Mouse (Mus musculus) cerebellum, adult 8-10 months (tissue): ENCODE results near the gene Sapcd1.
"Not testable (repeated sequence)": the region's sequence is repeated elsewhere in the genome, so short reads cannot be mapped to it uniquely, and the experiment has no call there.

Experiments
- DNase-seq: peaks from one replicate; pipeline ENCODE4 v3.0.0; 2022

Sapcd1 gene

GRCm38 (mm10) chr17:35026206-35026605, 1.6 kb downstream of the Sapcd1 start:
- no peak for DNase-seq

GRCm38 (mm10) chr17:35024691-35025488, 2.9 kb downstream of the Sapcd1 start:
- no peak for DNase-seq

DNA sequence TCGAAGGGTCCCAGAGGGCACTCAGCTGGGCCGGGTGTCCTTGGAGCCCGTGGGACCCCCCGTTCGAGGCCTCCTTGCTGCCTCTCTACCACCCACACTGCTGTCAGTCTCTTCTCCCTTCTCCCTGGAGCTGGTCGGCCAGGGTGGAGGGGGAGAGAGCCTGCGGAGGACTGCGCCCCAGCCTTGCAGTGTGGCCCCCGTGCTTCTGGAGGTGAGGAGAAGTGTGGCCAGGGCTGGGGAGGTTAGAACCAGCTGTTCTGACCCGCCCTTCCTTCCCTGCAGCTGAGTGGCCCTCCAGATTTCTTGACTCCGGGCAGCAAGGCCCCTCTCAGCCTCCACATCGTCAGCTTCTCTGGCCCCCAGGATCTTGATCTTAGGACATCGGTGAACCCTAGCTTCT, 3.6 kb downstream of the Sapcd1 start:
- no peak for DNase-seq

GRCm38 (mm10) chr17:35023756-35024155, 4.1 kb downstream of the Sapcd1 start:
- DNase-seq = no peak

DNA sequence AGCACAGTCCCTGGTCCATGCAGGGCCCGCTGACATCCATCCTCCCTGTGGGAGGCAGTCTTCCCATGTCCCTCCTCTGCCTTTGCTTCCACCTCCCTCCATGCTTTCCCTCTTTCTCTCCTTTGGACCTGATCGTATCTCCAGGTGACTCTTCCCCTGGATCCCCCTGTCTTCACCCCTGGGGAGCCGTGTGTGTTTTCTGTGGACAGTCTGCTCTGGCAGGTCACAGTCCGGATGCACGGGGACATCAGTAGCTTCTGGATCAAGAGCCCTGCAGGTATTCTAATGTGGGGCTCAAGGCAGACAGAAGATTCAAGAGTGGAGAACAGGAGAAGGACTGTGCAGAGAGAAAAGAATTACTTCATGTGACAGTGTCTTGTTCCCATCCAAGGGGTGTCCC, 4.6 kb downstream of the Sapcd1 start:
- no peak for DNase-seq

DNA sequence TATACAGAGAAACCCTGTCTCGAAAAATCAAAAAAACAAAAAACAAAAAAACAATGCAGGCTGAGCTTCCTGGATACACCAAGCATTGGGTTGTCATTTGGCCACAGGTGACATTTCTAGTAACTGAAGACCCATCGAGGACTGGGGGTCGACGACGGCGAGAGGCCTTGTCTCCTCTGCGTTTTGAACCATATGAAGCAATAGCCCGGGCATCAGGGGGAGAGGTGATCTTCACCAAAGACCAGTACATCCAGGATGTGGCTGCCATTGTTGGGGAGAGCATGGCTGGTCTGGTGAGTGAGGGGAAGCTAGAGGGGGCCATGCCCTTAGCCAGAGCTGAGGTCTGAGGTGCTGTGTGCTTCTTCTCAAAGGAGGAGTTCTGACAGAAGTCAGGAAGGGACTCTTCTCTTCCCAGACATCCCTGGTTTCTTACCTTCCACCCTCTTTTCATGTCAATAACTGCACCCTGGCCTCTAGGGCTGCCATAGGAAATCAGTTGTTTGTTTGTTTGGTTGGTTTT, 5.2 kb downstream of the Sapcd1 start:
- DNase-seq = no peak

DNA sequence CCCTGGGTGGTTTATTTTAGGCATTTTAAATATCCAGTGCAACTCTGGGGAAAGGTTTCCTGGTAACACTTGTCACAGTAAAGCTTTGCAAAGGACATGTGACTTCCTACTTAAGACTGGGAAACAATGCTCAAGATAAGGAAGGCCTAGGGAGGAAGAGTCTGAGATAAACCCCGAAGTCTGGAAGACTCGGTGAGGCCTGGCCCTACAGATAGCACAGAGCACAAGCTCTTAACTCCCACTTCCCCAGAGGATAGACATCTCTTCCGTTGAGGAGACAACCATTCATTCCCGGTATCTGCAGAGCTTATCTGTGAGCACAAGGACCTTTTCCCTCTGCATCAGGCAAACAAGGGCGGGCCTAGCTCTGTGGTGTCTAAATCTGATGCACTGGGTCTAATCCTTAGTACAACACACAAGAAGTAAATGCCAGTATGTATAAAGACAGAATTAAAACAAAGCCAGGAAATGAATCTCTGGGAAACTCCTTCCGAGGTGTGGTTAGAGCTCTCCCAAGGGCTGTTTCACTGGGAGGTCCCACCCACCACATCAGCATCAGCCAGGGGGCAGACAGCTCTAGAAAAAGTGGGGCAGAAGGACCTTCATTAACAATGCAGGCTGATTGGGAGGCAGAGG, 5.9 kb downstream of the Sapcd1 start:
- DNase-seq = no peak

- DNase-seq = peak; percentile 90
These were observed 6.5 kb downstream of the Sapcd1 start for GRCm38 (mm10) chr17:35021163-35021808.

DNA sequence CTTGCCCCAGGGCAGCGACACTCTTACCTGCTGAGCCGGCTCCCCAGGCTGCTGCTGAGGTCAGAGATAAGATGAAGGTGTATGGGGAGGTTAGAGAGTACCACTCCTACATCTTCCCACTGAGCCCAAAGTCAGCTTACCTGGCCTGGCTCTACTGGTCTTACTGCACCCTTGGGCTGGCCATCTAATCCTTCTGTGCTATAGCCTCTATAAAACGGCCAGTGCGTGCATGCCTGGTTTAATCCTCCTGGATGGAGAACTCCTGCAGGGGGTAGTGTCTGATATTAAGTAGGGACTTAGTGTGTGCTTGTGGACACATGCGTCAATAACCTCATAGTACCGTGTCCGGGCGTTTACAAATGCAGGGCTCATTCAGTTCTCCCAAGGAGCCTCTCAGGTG, 7.3 kb downstream of the Sapcd1 start:
- DNase-seq = no peak

DNA sequence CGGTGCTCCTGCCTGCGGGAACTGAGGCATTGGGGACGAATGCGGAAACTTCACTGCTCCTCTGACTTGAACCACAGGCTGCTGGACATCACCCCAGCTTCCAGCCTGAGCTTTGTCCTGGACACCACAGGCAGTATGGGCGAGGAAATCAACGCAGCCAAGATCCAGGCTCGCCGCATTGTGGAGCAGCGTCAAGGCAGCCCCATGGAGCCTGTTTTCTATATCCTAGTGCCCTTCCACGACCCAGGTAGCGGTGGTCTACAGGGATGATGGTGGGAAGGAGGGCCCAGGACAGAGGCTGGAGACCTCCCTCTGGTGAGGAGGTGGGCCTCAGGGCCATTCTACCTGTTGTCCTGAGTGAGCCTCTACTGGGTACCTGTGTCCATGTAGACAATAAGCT, 7.9 kb downstream of the Sapcd1 start:
- DNase-seq = peak; percentile 17

GRCm38 (mm10) chr17:35018171-35018570, 9.6 kb downstream of the Sapcd1 start:
- DNase-seq = peak; percentile 12

DNA sequence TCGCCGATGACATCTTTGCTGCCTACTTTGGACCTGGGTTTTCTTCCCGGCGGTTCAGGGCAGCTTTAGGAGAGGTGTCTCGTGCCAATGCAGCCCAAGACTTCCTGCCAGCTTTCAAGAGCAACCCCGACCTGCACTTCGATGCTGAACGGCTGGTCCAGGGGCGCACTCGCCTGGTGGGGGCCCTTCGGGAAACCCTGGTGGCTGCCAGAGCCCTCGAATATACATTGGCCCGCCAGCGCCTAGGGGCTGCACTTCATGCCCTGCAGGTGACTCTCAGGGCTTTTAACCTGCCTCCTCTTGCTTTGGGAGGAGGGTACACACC, 10.1 kb downstream of the Sapcd1 start:
- DNase-seq = peak; percentile 35

GRCm38 (mm10) chr17:35016791-35017705, 10.8 kb downstream of the Sapcd1 start:
- DNase-seq = no peak

DNA sequence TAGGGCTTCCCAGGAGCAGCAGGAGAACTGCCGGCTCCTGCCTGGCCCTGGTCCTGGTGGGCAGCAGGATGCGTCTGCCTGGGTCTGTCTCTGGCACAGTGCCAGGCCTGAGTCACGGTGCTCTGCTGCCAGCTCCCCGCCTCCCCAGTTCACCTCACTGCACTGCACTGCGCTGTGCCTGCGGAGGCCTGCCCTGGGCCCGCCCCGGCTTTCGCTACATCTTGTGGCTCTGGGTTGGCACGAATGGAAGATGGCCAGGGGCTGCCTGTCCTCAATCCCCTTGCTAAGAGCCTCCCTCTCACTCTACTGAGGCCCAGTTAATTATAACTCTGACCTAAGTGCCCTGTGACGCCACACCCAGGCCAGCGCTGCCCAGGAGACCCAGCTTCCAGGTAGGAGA, 11.4 kb downstream of the Sapcd1 start, which contains the start of gene Vwa7:
TSS of gene Vwa7 (plus strand) at position 204 of the 400 bp plus-strand sequence.
- DNase-seq = peak; percentile 81

DNA sequence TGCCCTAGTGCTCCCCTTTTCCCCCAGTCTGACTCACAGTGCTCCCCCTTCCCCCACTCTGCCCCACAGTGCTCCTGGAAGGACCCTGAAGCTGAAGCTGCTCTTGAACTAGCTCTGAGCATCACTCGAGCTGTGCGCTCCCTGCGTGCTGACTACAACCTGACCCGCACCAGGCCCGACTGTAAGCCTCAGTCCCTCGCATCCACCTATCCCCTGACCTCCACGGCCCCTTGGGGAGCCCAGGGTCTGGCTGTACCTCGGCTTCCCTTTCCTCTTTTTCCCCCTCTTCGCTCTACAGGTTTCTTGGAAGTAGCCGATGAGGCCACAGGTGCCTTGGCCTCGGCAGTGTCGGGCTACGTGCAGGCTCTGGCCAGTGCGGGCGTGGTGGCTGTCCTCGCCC, 12.5 kb downstream of the Sapcd1 start:
- peak; percentile 30 for DNase-seq

DNA sequence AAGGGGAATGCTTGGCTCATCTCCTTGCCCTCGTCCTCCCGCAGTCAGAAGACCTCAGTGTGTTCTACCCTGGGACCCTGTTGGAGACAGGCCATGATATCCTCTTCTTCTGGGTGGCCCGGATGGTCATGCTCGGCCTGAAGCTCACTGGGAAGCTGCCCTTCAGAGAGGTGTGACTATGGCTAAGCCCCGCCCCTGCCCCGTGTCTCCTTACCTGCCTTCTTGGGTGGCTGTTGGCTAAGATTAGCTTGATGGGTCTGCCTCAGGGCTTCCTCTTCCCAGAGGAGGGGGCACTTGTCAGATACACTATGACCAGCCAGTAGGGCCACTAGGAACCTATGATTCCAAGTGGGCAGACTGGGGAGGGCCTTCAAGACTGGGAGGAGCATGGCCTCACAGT, 14.6 kb downstream of the Sapcd1 start:
- peak; percentile 14 for DNase-seq

DNA sequence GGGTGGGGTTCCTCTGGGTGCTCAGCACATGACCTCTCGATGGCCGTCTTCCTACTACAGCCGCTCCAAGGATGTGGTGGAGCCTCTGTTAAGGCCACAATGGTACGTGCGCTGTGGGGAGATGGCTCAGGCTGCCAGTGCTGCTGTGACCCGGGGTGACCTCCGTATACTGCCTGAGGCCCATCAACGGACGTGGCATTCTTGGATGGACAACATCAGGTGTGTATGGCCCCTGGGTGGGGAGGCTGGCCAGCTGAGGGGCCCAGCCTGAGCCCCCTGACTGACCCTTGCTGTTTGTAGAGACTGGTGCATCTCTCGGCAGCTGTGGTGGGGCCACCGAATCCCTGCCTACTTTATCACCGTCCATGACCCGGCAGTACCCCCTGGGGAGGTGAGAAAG, 15.4 kb downstream of the Sapcd1 start:
- peak; percentile 20 for DNase-seq

DNA sequence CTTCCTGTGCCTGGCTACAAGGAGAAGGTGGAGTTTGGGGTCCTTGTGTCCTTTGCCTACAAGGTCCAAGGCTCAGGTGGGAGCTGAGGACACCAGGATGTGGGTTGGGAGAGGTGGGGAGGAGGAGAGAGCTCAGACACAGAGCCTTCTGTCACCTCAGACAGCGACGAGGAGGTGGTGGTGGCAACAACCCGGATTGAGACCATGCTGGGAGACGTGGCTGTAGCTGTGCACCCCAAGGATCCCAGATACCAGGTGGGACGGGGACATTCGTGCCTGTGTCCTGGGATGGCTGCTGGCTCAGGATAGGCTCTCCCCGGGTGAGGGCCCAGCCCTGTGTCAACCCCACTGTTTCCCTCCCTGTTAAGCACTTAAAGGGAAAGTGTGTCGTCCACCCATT, 16.4 kb downstream of the Sapcd1 start:
- no peak for DNase-seq

DNA sequence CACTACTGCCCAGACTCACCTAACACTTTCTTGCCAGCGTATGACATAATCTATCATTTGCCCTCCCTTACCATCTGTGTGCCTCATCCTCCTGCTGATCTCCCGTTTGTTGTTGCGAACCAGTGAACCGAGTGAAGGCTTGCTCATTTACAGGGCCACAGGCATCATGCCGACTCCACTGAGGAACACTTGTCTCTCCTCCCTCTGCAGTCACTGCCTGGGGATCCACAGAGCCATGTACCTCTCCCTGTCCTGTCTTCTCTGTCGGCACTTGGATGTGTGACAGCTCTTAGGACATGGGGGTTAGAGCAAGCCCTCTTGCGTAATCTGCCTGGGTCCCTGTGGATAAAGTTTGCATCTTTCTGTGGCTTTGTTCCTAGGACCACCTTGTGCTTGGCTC, 18.2 kb downstream of the Sapcd1 start:
- peak; percentile 74 for DNase-seq

GRCm38 (mm10) chr17:35007387-35007991, 20.3 kb downstream of the Sapcd1 start:
- no peak for DNase-seq

DNA sequence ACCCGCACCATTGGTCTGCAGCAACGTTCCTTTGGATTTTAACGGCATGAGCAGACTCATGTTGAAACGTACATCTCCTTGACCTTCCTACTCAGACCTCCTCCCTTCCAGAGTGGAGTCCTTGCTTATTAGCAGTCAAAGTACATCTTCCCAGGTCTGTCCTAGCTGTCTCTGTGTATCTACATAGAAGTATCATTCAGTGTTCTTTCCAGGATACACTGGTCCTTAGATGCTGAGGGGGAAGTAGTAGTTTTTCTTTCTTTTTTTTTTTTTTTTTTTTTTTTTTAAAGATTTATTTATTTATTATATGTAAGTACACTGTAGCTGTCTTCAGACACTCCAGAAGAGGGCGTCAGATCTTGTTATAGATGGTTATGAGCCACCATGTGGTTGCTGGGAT, 21.9 kb downstream of the Sapcd1 start:
- DNase-seq = not testable (repeated sequence)

DNA sequence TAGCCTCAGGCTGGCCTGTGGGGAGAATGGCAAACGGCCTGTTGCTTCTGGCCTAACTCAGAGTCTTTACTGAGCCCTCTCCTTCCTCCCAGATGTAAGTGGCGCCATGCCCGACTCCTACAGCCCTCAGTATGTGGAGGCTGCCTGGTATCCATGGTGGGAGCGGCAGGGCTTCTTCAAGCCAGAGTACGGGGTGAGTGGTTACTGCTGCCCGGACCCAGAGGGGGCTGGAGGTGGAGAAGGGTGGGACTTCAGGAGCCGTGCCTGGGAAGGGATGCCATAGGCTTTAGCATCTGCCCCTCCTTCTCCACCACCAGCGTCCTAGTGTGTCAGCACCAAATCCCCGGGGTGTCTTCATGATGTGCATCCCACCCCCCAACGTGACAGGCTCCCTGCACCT, 22.7 kb downstream of the Sapcd1 start:
- no peak for DNase-seq
